Mouse (Mus musculus): ENCODE measurements around the gene Gm21983. TPM values are rescaled to one million over a fixed set of nuclear protein-coding genes. Genes with fewer than 3 reads are reported as not detected.
A peak's percentile ranks its signal among the peaks of the same experiment; 100 is the strongest.

The Gm21983 gene
- polyA plus RNA-seq, 1 experiment from 2014 or later = 0.81 TPM

- 74% methylated on average over 23 of the region's 23 CpGs for WGBS
- Histone ChIP-seq H3K4me1 (peaks cover 52% of the 10 kb centered on the region), H3K9me3 (replicated peaks) (no peaks in the 10 kb centered on the region), H3K4me3 (peak overlapping the region; percentile 66), H3K27ac (peak overlapping the region; percentile 98), H3K27me3 (ENCODE audit: low read depth, poor library complexity, severe bottlenecking) (no peaks in the 10 kb centered on the region), H3K36me3 (peaks cover 58% of the 10 kb centered on the region)
- DNase-seq (ENCODE audit: low spot score) = no peak
These were observed 15.8 kb downstream of the Gm21983 start for GRCm38 (mm10) chr7:27165007-27165655.

- no peak for DNase-seq (ENCODE audit: low spot score)
- Histone ChIP-seq H3K4me3 (peak overlapping the region; percentile 66), H3K27ac (no peak overlapping the region; the same call in 1 of the 2 replicates), H3K27me3 (ENCODE audit: low read depth, poor library complexity, severe bottlenecking) (no peaks in the 10 kb centered on the region), H3K9me3 (replicated peaks) (no peaks in the 10 kb centered on the region), H3K36me3 (peaks cover 63% of the 10 kb centered on the region), H3K4me1 (peaks cover 54% of the 10 kb centered on the region)
- WGBS = 81% methylated on average over 33 of the region's 33 CpGs
These were observed 16.6 kb downstream of the Gm21983 start for GRCm38 (mm10) chr7:27164112-27164947.

- H3K4me1 ChIP-seq = peaks cover 51% of the 10 kb centered on the region
- 91% methylated on average over 5 of the region's 5 CpGs for WGBS
- H3K27ac ChIP-seq = no peak overlapping the region
- no peak for DNase-seq (ENCODE audit: low spot score)
- H3K9me3 ChIP-seq (replicated peaks) = no peaks in the 10 kb centered on the region
- no peaks in the 10 kb centered on the region for H3K27me3 ChIP-seq (ENCODE audit: low read depth, poor library complexity, severe bottlenecking)
- peaks cover 70% of the 10 kb centered on the region for H3K36me3 ChIP-seq
- H3K4me3 ChIP-seq = no peak overlapping the region
These were observed 17.5 kb downstream of the Gm21983 start for GRCm38 (mm10) chr7:27163450-27163805.

GRCm38 (mm10) chr7:27162780-27163449 lies 18.0 kb downstream of the Gm21983 start:
- Histone ChIP-seq H3K27ac (no peak overlapping the region), H3K4me1 (peaks cover 49% of the 10 kb centered on the region), H3K9me3 (replicated peaks) (no peaks in the 10 kb centered on the region), H3K4me3 (no peak overlapping the region), H3K36me3 (peaks cover 75% of the 10 kb centered on the region), H3K27me3 (ENCODE audit: low read depth, poor library complexity, severe bottlenecking) (no peaks in the 10 kb centered on the region)
- no peak for DNase-seq (ENCODE audit: low spot score)
- WGBS = 89% methylated on average over 5 of the region's 5 CpGs

GRCm38 (mm10) chr7:27161744-27162143 lies 19.1 kb downstream of the Gm21983 start:
- no peak for DNase-seq (ENCODE audit: low spot score)
- Histone ChIP-seq H3K4me3 (no peak overlapping the region), H3K36me3 (peaks cover 84% of the 10 kb centered on the region), H3K27me3 (ENCODE audit: low read depth, poor library complexity, severe bottlenecking) (no peaks in the 10 kb centered on the region), H3K4me1 (peaks cover 44% of the 10 kb centered on the region), H3K27ac (no peak overlapping the region), H3K9me3 (replicated peaks) (no peaks in the 10 kb centered on the region)
- 89% methylated on average over 4 of the region's 4 CpGs for WGBS

- Histone ChIP-seq H3K4me3 (no peak overlapping the region), H3K27ac (no peak overlapping the region), H3K9me3 (replicated peaks) (no peaks in the 10 kb centered on the region), H3K36me3 (peaks cover 90% of the 10 kb centered on the region), H3K27me3 (ENCODE audit: low read depth, poor library complexity, severe bottlenecking) (no peaks in the 10 kb centered on the region), H3K4me1 (peaks cover 44% of the 10 kb centered on the region)
- 84% methylated on average over 3 of the region's 3 CpGs for WGBS
- no peak for DNase-seq (ENCODE audit: low spot score)
These were observed 20.0 kb downstream of the Gm21983 start for GRCm38 (mm10) chr7:27160921-27161320.

GRCm38 (mm10) chr7:27159882-27160281 lies 21.0 kb downstream of the Gm21983 start:
- 20% methylated on average over 8 of the region's 8 CpGs for WGBS
- H3K4me3 ChIP-seq = no peak overlapping the region
- no peak overlapping the region for H3K27ac ChIP-seq

GRCm38 (mm10) chr7:27159256-27159655 lies 21.6 kb downstream of the Gm21983 start:
- 93% methylated on average over 6 of the region's 6 CpGs for WGBS
- peaks cover 29% of the 10 kb centered on the region for H3K4me1 ChIP-seq
- H3K9me3 ChIP-seq (replicated peaks) = no peaks in the 10 kb centered on the region
- no peak overlapping the region for H3K27ac ChIP-seq
- no peaks in the 10 kb centered on the region for H3K27me3 ChIP-seq (ENCODE audit: low read depth, poor library complexity, severe bottlenecking)
- H3K36me3 ChIP-seq = peaks cover 77% of the 10 kb centered on the region
- H3K4me3 ChIP-seq = no peak overlapping the region
- DNase-seq (ENCODE audit: low spot score) = no peak

More at GRCm38 (mm10) chr7:27159882-27160281, 21.0 kb downstream of the Gm21983 start:
- peaks cover 35% of the 10 kb centered on the region for H3K4me1 ChIP-seq
- no peaks in the 10 kb centered on the region for H3K9me3 ChIP-seq (replicated peaks)
- H3K27me3 ChIP-seq (ENCODE audit: low read depth, poor library complexity, severe bottlenecking) = no peaks in the 10 kb centered on the region
- peaks cover 83% of the 10 kb centered on the region for H3K36me3 ChIP-seq
- peak; percentile 88 for DNase-seq (ENCODE audit: low spot score)

- WGBS = 96% methylated on average over 9 of the region's 9 CpGs
- H3K27me3 ChIP-seq (ENCODE audit: low read depth, poor library complexity, severe bottlenecking) = no peaks in the 10 kb centered on the region
- no peak for DNase-seq (ENCODE audit: low spot score)
- no peaks in the 10 kb centered on the region for H3K9me3 ChIP-seq (replicated peaks)
- peaks cover 66% of the 10 kb centered on the region for H3K36me3 ChIP-seq
- peaks cover 18% of the 10 kb centered on the region; the same call in 1 of the 2 replicates for H3K4me1 ChIP-seq
- no peak overlapping the region for H3K4me3 ChIP-seq
- H3K27ac ChIP-seq = no peak overlapping the region
These were observed 22.7 kb downstream of the Gm21983 start for GRCm38 (mm10) chr7:27158171-27158570.

- H3K27me3 ChIP-seq (ENCODE audit: low read depth, poor library complexity, severe bottlenecking) = no peaks in the 10 kb centered on the region
- no peak overlapping the region for H3K27ac ChIP-seq
- H3K4me3 ChIP-seq = no peak overlapping the region
- H3K9me3 ChIP-seq (replicated peaks) = no peaks in the 10 kb centered on the region
- no peak for DNase-seq (ENCODE audit: low spot score)
- H3K4me1 ChIP-seq = peaks cover 5% of the 10 kb centered on the region; the same call in 1 of the 2 replicates
- 80% methylated on average over 13 of the region's 13 CpGs for WGBS
- H3K36me3 ChIP-seq = peaks cover 45% of the 10 kb centered on the region
These were observed 24.9 kb downstream of the Gm21983 start for GRCm38 (mm10) chr7:27156005-27156404.

- Histone ChIP-seq H3K36me3 (peaks cover 19% of the 10 kb centered on the region), H3K4me1 (no peaks in the 10 kb centered on the region), H3K27ac (no peak within 1 kb of the TSS), H3K4me3 (no peak within 1 kb of the TSS), H3K27me3 (ENCODE audit: low read depth, poor library complexity, severe bottlenecking) (no peaks in the 10 kb centered on the region), H3K9me3 (replicated peaks) (no peaks in the 10 kb centered on the region)
- 84% methylated on average over 10 of the region's 10 CpGs for WGBS
- no peak for DNase-seq (ENCODE audit: low spot score)
These were observed 27.6 kb downstream of the Gm21983 start, which contains the start of gene Cyp2t4 for GRCm38 (mm10) chr7:27153205-27153764. Gene Cyp2t4 (plus strand): TSS chr7:27153714.

- Histone ChIP-seq H3K4me1 (no peaks in the 10 kb centered on the region), H3K9me3 (replicated peaks) (no peaks in the 10 kb centered on the region), H3K27me3 (ENCODE audit: low read depth, poor library complexity, severe bottlenecking) (no peaks in the 10 kb centered on the region), H3K27ac (no peak overlapping the region), H3K36me3 (no peaks in the 10 kb centered on the region), H3K4me3 (no peak overlapping the region)
- 65% methylated on average over 8 of the region's 8 CpGs for WGBS
- no peak for DNase-seq (ENCODE audit: low spot score)
These were observed 44.4 kb downstream of the Gm21983 start for GRCm38 (mm10) chr7:27136410-27136996.
